Mouse (Mus musculus) MEL (cell line): ENCODE measurements at regions not wholly inside any gene's neighbourhood (a gene's known extent, or its start where the extent isn't known, plus 50 kb on each side); places are given as distances from the start of the nearest gene placed in this dataset.

Experiments
- DNase-seq: peaks from one replicate; pipeline ENCODE4 v3.0.0; 2011; ENCODE audit warnings: low read depth, low spot score
- H3K27ac ChIP-seq: 2 replicates; pipeline ENCODE4 v1.5.1; 2012; ENCODE audit warnings: low read depth, mild to moderate bottlenecking, control low read depth, low read length, moderate library complexity; ENCODE audit not compliant: control insufficient read depth
- H3K27me3 ChIP-seq, 2 experiments: fragments of 150-350 bp in 1 of 2; sonication (generic) in 1 of 2; 2 replicates each; pipeline ENCODE4 v1.6.1; 2012; ENCODE audit warnings: low read length in 2 of 2, mild to moderate bottlenecking in 2 of 2, improper control_type of control experiment in 1 of 2, moderate library complexity in 1 of 2; ENCODE audit not compliant: insufficient read depth in 2 of 2, control insufficient read depth in 1 of 2
- H3K36me3 ChIP-seq, 2 experiments: 2 replicates each; pipeline ENCODE4 v1.6.1; 2012 to 2014; ENCODE audit warnings: low read length in 2 of 2, improper control_type of control experiment in 1 of 2, inconsistent platforms in 1 of 2, mild to moderate bottlenecking in 1 of 2; ENCODE audit not compliant: insufficient read depth in 2 of 2, control insufficient read depth in 1 of 2
- H3K4me1 ChIP-seq, 2 experiments: fragments of 150-350 bp in 1 of 2; sonication (generic) in 1 of 2; 2 replicates each; pipeline ENCODE4 v1.6.1; 2012; ENCODE audit warnings: low read length in 2 of 2, improper control_type of control experiment in 1 of 2, mild to moderate bottlenecking in 1 of 2; ENCODE audit not compliant: insufficient read depth in 2 of 2, control insufficient read depth in 1 of 2
- H3K4me3 ChIP-seq, 2 experiments: fragments of 150-350 bp in 1 of 2; sonication (generic) in 1 of 2; 2 replicates each; pipeline ENCODE4 v1.5.1; 2012; ENCODE audit warnings: low read depth in 2 of 2, low read length in 2 of 2, mild to moderate bottlenecking in 2 of 2, moderate library complexity in 2 of 2, control low read depth in 1 of 2, improper control_type of control experiment in 1 of 2; ENCODE audit not compliant: control insufficient read depth in 1 of 2, insufficient read depth in 1 of 2
- H3K79me2 ChIP-seq: 2 replicates; pipeline ENCODE4 v1.6.1; 2012; ENCODE audit warnings: mild to moderate bottlenecking, low read length, moderate library complexity; ENCODE audit not compliant: control insufficient read depth, poor library complexity, insufficient read depth
- H3K9ac ChIP-seq: 2 replicates; pipeline ENCODE4 v1.6.1; 2012; ENCODE audit warnings: low read depth, mild to moderate bottlenecking, control low read depth, low read length, moderate library complexity; ENCODE audit not compliant: control insufficient read depth, poor library complexity, severe bottlenecking
- H3K9me3 ChIP-seq: fragments of 150-350 bp; sonication (generic); replicated peaks from 2 replicates; pipeline ENCODE4 v1.6.1; 2012; ENCODE audit warnings: mild to moderate bottlenecking, low read length, improper control_type of control experiment, moderate library complexity; ENCODE audit not compliant: insufficient read depth
- E2F4 ChIP-seq: IDR thresholded peaks from 2 replicates; pipeline ENCODE4 v1.6.1; 2011; ENCODE audit warnings: low read depth, low read length, improper control_type of control experiment, borderline replicate concordance
- ELF1 ChIP-seq: IDR thresholded peaks from 2 replicates; pipeline ENCODE4 v1.6.1; 2014; ENCODE audit warnings: low read depth, mild to moderate bottlenecking, inconsistent platforms, low read length, improper control_type of control experiment, moderate library complexity
- EP300 ChIP-seq, 2 experiments: IDR thresholded peaks; 2 replicates each; pipeline ENCODE4 v1.6.1; 2011; ENCODE audit warnings: improper control_type of control experiment in 2 of 2, low read length in 2 of 2, low read depth in 1 of 2, mild to moderate bottlenecking in 1 of 2
- GABPA ChIP-seq: IDR thresholded peaks from 2 replicates; pipeline ENCODE4 v1.6.1; 2012; ENCODE audit warnings: low read depth, mild to moderate bottlenecking, inconsistent platforms, low read length, improper control_type of control experiment, moderate library complexity
- KAT2A ChIP-seq: conservative IDR thresholded peaks from 2 replicates; pipeline ENCODE4 v1.6.1; 2012; ENCODE audit warnings: low read depth, low read length, improper control_type of control experiment, inconsistent platforms
- MAFK ChIP-seq: IDR thresholded peaks from 2 replicates; pipeline ENCODE4 v1.6.1; 2011; ENCODE audit warnings: low read depth, mild to moderate bottlenecking, low read length, improper control_type of control experiment, borderline replicate concordance
- MAZ ChIP-seq: IDR thresholded peaks from 2 replicates; pipeline ENCODE4 v1.6.1; 2012; ENCODE audit warnings: low read depth, mild to moderate bottlenecking, inconsistent platforms, low read length, improper control_type of control experiment
- MXI1 ChIP-seq: IDR thresholded peaks from 2 replicates; pipeline ENCODE4 v1.6.1; 2011; ENCODE audit warnings: mild to moderate bottlenecking, low read depth, low read length, improper control_type of control experiment
- MYC ChIP-seq: IDR thresholded peaks from 2 replicates; pipeline ENCODE4 v1.6.1; 2011; ENCODE audit warnings: low read depth, mild to moderate bottlenecking, low read length, improper control_type of control experiment, moderate library complexity
- NRF1 ChIP-seq: IDR thresholded peaks from 2 replicates; pipeline ENCODE4 v1.6.1; 2014; ENCODE audit warnings: low read depth, mild to moderate bottlenecking, inconsistent platforms, low read length, improper control_type of control experiment, moderate library complexity; ENCODE audit not compliant: poor library complexity, insufficient read depth, severe bottlenecking
- POLR2AphosphoS2 ChIP-seq: IDR thresholded peaks from 2 replicates; pipeline ENCODE4 v1.6.1; 2011; ENCODE audit warnings: low read length, improper control_type of control experiment
- RCOR1 ChIP-seq: IDR thresholded peaks from 2 replicates; pipeline ENCODE4 v1.6.1; 2012; ENCODE audit warnings: low read depth, mild to moderate bottlenecking, inconsistent platforms, low read length, improper control_type of control experiment
- TAL1 ChIP-seq: IDR thresholded peaks from 2 replicates; pipeline ENCODE4 v1.6.1; 2012; ENCODE audit warnings: mild to moderate bottlenecking, inconsistent platforms, low read length, moderate library complexity, mixed read lengths
- USF1 ChIP-seq: IDR thresholded peaks from 2 replicates; pipeline ENCODE4 v1.6.1; 2014; ENCODE audit warnings: low read depth, mild to moderate bottlenecking, inconsistent platforms, low read length, improper control_type of control experiment, moderate library complexity
- USF2 ChIP-seq, 2 experiments: IDR thresholded peaks; 2 replicates each; pipeline ENCODE4 v1.6.1; 2011 to 2012; ENCODE audit warnings: improper control_type of control experiment in 2 of 2, low read length in 2 of 2, borderline replicate concordance in 1 of 2, inconsistent platforms in 1 of 2, low read depth in 1 of 2, mild to moderate bottlenecking in 1 of 2; ENCODE audit not compliant: insufficient read depth in 1 of 2
- ZKSCAN1 ChIP-seq: IDR thresholded peaks from 2 replicates; pipeline ENCODE4 v1.6.1; 2012; ENCODE audit warnings: low read depth, mild to moderate bottlenecking, inconsistent platforms, low read length, improper control_type of control experiment, moderate library complexity
- ZNF384 ChIP-seq: IDR thresholded peaks from 2 replicates; pipeline ENCODE4 v1.6.1; 2012; ENCODE audit warnings: low read depth, mild to moderate bottlenecking, inconsistent platforms, low read length, improper control_type of control experiment

DNA sequence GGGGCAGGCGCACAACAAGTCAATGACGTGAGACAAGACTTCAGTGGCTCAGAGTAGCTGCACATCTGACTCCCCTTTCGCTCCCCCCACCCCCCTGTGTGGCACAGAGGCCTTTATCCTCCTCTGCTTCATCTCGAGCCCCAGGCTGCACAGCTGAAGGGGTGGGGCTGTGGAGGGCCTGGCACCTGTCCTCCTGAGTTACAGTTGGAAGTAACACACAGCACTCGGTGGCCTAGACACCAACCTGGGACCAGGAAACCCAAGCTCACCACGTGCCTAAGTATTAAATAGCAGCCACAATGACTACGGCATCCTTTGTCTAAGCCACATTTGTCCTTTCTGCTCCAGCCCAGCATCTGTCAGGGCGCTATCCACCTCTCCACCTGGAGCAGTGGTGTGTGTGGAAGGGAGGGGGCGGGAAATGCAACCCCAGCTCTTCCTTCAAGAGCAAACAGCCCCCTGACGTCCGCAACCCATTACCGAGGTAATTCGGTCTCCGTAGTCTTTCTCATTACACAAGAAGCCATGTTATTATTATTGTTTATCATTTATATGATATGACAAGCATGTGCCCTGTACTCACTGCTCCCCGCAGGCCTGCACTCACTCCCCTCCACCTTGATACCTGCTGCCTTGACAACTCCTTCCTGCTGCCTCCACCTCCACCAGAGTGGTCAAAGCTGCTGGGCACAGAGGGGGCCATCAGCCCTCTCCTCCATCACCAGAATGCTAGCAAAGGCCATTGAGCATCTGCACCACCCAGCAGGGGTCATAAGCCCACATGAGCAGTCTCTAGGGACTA is 73.7 kb upstream of the Igsf21 start:
- H3K4me3 ChIP-seq: no peak overlapping the region
- TF ChIP-seq NRF1 (no peak), MAFK (no peak), USF1 (no peak), ZKSCAN1 (no peak), MYC (no peak), GABPA (no peak), EP300 (IDR thresholded peaks at IDR 0.05; ENCODE audit: low read depth in 1 of 2, low read length in 2 of 2) (no peak), TAL1 (no peak), KAT2A (no peak), ELF1 (no peak), MXI1 (no peak), POLR2AphosphoS2 (no peak)
- TF ChIP-seq, all 39 proteins: peak for 0
- Histone ChIP-seq H3K36me3 (no peaks in the 10 kb centered on the region), H3K79me2 (no peaks in the 10 kb centered on the region), H3K27me3 (no peaks in the 10 kb centered on the region), H3K9ac (no peak overlapping the region), H3K9me3 (no peaks in the 10 kb centered on the region), H3K27ac (no peak overlapping the region), H3K4me1 (no peaks in the 10 kb centered on the region)
- DNase-seq: no peak

DNA sequence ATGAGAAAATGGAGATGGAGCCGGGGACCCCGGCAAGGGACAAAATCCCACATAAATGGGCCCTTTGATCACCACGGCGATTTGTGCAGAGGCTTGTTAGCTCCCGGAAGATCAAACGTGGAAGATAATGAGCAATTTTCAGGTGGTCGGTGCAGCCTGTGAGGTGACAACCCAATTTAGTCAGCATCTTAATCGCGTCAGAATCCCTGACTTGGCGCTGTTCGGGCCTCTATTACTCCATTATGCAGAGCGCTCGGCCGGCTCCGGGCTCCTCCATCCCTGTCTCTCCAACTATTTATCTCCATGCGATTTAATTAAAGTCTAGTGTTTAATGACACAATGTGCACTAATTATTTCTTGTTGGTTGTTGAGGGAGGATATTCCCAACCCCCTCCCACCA is 66.1 kb upstream of the Igsf21 start:
- Histone ChIP-seq H3K27ac (no peak overlapping the region), H3K4me1 (no peaks in the 10 kb centered on the region)
- TF ChIP-seq EP300 (IDR thresholded peaks at IDR 0.05; ENCODE audit: low read depth in 1 of 2, low read length in 2 of 2) (no peak), ZNF384 (no peak), RCOR1 (no peak), TAL1 (no peak), E2F4 (no peak), USF2 (IDR thresholded peaks at IDR 0.05; ENCODE audit: borderline replicate concordance in 1 of 2, insufficient read depth in 1 of 2, low read depth in 1 of 2, low read length in 2 of 2) (no peak), MAZ (no peak), KAT2A (no peak)

More for the DNA sequence above, 66.1 kb upstream of the Igsf21 start:
- H3K27me3 ChIP-seq: no peaks in the 10 kb centered on the region
- no peak for DNase-seq
- H3K4me3 ChIP-seq: no peak overlapping the region
- H3K9ac ChIP-seq: no peak overlapping the region
- H3K79me2 ChIP-seq: no peaks in the 10 kb centered on the region
- H3K9me3 ChIP-seq: no peaks in the 10 kb centered on the region
- no peaks in the 10 kb centered on the region for H3K36me3 ChIP-seq
